Mouse (Mus musculus) cerebellum, adult 2 months (tissue): ENCODE measurements around the gene Ankrd40. TPM values are rescaled to one million over a fixed set of nuclear protein-coding genes. Genes with fewer than 3 reads are reported as not detected.

Experiments used
- DNase-seq, 2 experiments: peaks; one replicate each; pipeline ENCODE4 v3.0.0; 2021
- H3K27ac ChIP-seq: fragments of 200-500 bp; 2 replicates; pipeline ENCODE4 v1.5.1; 2012; ENCODE audit warnings: low read length, control low read depth, inconsistent platforms; ENCODE audit not compliant: insufficient read depth
- H3K27me3 ChIP-seq: fragments of 200-500 bp; 2 replicates; pipeline ENCODE4 v1.6.1; 2012; ENCODE audit warnings: inconsistent platforms, mild to moderate bottlenecking, low read length, moderate library complexity; ENCODE audit not compliant: control insufficient read depth, insufficient read depth
- H3K4me1 ChIP-seq: fragments of 200-500 bp; 2 replicates; pipeline ENCODE4 v1.6.1; 2011; ENCODE audit warnings: low read length; ENCODE audit not compliant: control insufficient read depth, insufficient read depth
- H3K4me3 ChIP-seq: fragments of 200-500 bp; replicated peaks from 2 replicates; pipeline ENCODE3; 2011; ENCODE audit warnings: mild to moderate bottlenecking, low read depth, low read length, control low read depth; ENCODE audit not compliant: insufficient read depth
- CTCF ChIP-seq: fragments of 200-500 bp; IDR thresholded peaks from 2 replicates; pipeline ENCODE4 v1.5.1; 2011; ENCODE audit warnings: low read depth, mild to moderate bottlenecking, control low read depth, low read length, moderate library complexity, borderline replicate concordance; ENCODE audit not compliant: insufficient read depth
- POLR2A ChIP-seq: fragments of 200-500 bp; IDR thresholded peaks from 2 replicates; pipeline ENCODE4 v1.6.1; 2011; ENCODE audit warnings: low read length, control low read depth, borderline replicate concordance; ENCODE audit not compliant: insufficient read depth
- WGBS: fragments of 180-500 bp; shearing (Covaris S2); methylation state at CpG from one replicate; pipeline ENCODE4 v1.1.7; 2018; 5-methylcytosine and 5-hydroxymethylcytosine counted together
- polyA plus RNA-seq: library from polyadenylated mRNA; depleted of rRNA; stranded (reverse); fragments of >200 nt; gene quantifications from 2 replicates; pipeline ENCODE4 v1.2.3, GENCODE M21; 2012

The Ankrd40 gene
- polyA plus RNA-seq, 1 experiment, result 243 TPM

DNA sequence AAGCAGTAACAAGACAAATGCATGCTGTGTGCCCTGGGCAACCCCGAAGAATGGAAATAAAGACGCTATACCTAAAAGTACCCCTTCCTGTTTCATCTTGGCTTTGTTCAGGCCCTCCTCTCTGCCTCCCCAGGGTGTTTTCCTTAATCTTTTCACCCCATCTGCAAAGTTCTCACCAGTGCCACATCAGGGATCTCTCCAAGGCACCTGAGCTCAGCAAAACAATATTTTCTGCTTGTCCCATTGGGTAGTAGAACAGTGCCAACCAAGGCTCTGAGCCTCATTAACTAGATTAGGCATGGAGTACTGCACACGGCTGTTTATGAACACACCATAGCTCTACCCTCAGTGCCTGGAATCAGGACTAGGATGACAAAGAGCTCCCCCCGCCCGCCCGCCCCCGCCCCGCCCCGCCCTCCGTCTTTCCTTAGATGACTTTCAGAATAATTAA is 815 bp upstream of the Ankrd40 start:
- peak overlapping the region; percentile 78 for H3K27ac ChIP-seq
- WGBS, result under 1% methylated on average over 10 of the region's 10 CpGs
- H3K27me3 ChIP-seq, result no peaks in the 10 kb centered on the region
- DNase-seq, result peak; percentile 75 to 88
- H3K4me1 ChIP-seq, result peaks cover 12% of the 10 kb centered on the region; the same call in 1 of the 2 replicates
- H3K4me3 ChIP-seq, result peak overlapping the region; percentile 3
- TF ChIP-seq POLR2A, result peak; percentile 52; the same call in 1 of the 2 replicates
- no peak for TF ChIP-seq CTCF

DNA sequence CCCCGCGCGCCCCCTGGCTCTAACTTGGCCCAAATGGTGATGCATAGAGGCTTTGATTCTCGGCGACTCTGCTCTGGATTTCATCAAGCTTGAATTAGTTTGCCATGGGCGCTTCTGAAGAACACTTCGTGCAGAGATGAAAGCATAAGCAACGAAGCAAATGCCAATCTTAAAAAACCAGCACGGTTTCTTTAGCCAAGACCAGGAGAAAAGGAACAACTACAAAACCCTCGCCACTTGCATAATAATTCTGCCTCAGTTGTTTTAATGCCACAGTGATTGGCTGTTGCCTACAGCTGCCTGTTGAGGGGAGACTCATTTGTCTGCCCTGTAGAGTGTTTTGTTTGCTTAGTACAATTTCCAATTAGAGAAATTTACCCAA is 834 bp downstream of the Ankrd40 start:
- no peak for TF ChIP-seq CTCF
- no peak for TF ChIP-seq POLR2A
- peaks cover 12% of the 10 kb centered on the region; the same call in 1 of the 2 replicates for H3K4me1 ChIP-seq
- H3K27me3 ChIP-seq, result no peaks in the 10 kb centered on the region
- DNase-seq, result peak in 1 of 2 experiments; percentile 46
- no peak overlapping the region; the same call in 1 of the 2 replicates for H3K27ac ChIP-seq
- peak overlapping the region; percentile 88 for H3K4me3 ChIP-seq
- under 1% methylated on average over 10 of the region's 10 CpGs for WGBS

DNA sequence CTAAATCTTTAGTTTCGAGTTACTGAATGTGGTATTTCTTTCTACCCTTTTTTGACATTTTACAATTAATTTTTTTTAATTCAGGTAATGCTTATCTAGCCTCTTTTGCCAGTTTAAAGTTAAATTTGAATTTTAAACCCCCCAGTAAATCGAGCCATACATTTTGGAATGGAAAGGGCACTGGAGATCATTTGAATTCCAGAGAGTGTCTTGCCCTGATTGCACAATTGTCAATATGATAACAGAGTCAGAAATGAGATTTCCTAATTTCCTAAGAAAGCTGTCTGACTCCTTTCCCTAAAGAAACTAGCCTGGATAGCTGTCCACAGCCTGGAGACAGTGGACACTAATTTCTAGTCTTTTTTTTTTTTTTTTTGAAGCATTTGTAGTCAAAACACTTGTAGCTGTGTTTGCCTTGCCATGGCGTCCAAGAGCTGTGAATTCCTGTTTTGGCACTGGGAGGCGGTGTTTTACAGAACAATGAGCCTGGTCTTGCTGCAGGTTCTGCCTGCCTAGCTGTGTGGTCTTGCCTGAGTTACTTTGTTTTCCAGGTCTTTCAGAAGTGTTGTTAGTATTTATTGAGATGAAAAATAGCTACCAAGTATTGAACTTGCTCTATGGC is 1.6 kb downstream of the Ankrd40 start:
- Histone ChIP-seq H3K4me3 (peak overlapping the region; percentile 32), H3K4me1 (peaks cover 12% of the 10 kb centered on the region; the same call in 1 of the 2 replicates), H3K27me3 (no peaks in the 10 kb centered on the region), H3K27ac (no peak overlapping the region)
- 23% methylated on average over 4 of the region's 4 CpGs for whole genome bisulfite sequencing
- TF ChIP-seq CTCF, result peak; percentile 68; the same call in 1 of the 2 replicates
- TF ChIP-seq POLR2A, result no peak
- peak; percentile 71 to 81 for DNase-seq

DNA sequence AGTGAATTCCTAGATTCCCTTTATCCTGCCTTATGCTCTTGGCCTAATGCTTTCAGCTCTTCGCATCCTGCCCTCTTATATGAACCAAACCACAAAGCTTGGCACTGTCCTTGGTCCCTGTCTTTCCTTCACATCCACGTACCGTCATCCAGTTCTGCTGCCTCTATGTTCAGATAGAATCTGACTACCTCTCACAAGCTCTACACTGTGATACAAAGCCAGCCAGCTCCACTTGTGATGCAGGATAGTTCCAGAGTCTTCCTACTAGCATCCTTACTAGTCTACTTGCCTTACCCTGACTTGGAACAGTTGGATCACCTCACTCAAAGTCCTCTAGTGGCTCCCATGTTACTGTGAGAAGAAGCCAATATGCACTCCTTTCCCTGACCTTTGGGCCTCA is 2.4 kb downstream of the Ankrd40 start:
- WGBS, result 29% methylated on average over 3 of the region's 3 CpGs
- Histone ChIP-seq H3K27ac (peak overlapping the region; percentile 46; the same call in 1 of the 2 replicates), H3K27me3 (no peaks in the 10 kb centered on the region), H3K4me3 (peak overlapping the region; percentile 26), H3K4me1 (peaks cover 12% of the 10 kb centered on the region; the same call in 1 of the 2 replicates)
- DNase-seq, result no peak
- TF ChIP-seq CTCF (no peak), POLR2A (no peak)

- no peak overlapping the region for H3K27ac ChIP-seq
- no peak overlapping the region for H3K4me3 ChIP-seq
- TF ChIP-seq CTCF (no peak), POLR2A (no peak)
- H3K4me1 ChIP-seq, result peaks cover 8% of the 10 kb centered on the region; the same call in 1 of the 2 replicates
- H3K27me3 ChIP-seq, result no peaks in the 10 kb centered on the region
- 70% methylated on average over 6 of the region's 6 CpGs for WGBS
- no peak for DNase-seq
These were observed 4.9 kb downstream of the Ankrd40 start for GRCm38 (mm10) chr11:94332726-94333125.

DNA sequence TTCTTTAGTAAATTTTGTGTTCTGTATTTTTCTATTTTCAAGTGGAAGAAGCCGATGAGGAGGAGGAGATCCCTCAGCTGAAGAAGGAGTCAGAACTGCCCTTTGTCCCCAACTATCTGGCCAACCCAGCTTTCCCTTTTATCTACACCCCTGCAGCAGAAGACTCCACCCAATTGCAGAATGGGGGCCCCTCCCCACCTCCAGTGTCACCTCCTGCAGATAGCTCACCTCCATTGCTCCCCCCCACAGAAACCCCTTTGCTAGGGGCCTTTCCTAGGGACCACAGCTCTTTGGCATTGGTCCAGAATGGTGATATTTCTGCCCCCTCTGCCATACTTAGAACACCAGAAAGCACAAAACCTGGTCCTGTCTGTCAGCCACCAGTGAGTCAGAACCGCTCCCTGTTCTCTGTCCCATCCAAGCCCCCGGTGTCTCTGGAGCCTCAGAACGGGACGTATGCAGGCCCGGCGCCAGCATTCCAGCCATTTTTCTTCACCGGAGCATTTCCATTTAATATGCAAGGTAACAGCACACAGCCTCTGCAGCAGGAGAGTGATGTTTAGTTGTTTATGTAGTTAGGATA is 6.7 kb downstream of the Ankrd40 start:
- Histone ChIP-seq H3K27ac (no peak overlapping the region), H3K27me3 (no peaks in the 10 kb centered on the region), H3K4me3 (no peak overlapping the region), H3K4me1 (peaks cover 8% of the 10 kb centered on the region; the same call in 1 of the 2 replicates)
- 66% methylated on average over 8 of the region's 8 CpGs for WGBS
- TF ChIP-seq CTCF, result no peak
- no peak for DNase-seq

- H3K4me3 ChIP-seq, result no peak overlapping the region
- DNase-seq, result no peak
- no peak for TF ChIP-seq POLR2A
- TF ChIP-seq CTCF, result no peak
- H3K4me1 ChIP-seq, result peaks cover 3% of the 10 kb centered on the region; the same call in 1 of the 2 replicates
- H3K27me3 ChIP-seq, result no peaks in the 10 kb centered on the region
- no peak overlapping the region for H3K27ac ChIP-seq
These were observed 8.8 kb downstream of the Ankrd40 start for GRCm38 (mm10) chr11:94336551-94336950.

- no peak overlapping the region for H3K27ac ChIP-seq
- TF ChIP-seq CTCF (no peak), POLR2A (no peak)
- DNase-seq, result no peak
- H3K4me3 ChIP-seq, result no peak overlapping the region
- H3K27me3 ChIP-seq, result no peaks in the 10 kb centered on the region
- H3K4me1 ChIP-seq, result peaks cover 10% of the 10 kb centered on the region; the same call in 1 of the 2 replicates
- 89% methylated on average over 2 of the region's 2 CpGs for WGBS
These were observed 10.5 kb downstream of the Ankrd40 start for GRCm38 (mm10) chr11:94338347-94338746.
